Mouse (Mus musculus) gastrocnemius, postnatal 10 days (tissue): ENCODE data around the gene Ube2r2. TPM values are rescaled to one million over a fixed set of nuclear protein-coding genes. Genes with fewer than 3 reads are reported as not detected.
A peak's percentile ranks its signal among the peaks of the same experiment; 100 is the strongest.

Experiments
- DNase-seq: peaks from one replicate; pipeline ENCODE4 v3.0.0; 2021; ENCODE audit warnings: mixed read lengths
- long read RNA-seq, 2 experiments: library from polyadenylated mRNA; stranded (forward); transcript quantifications; one replicate each; pipeline ENCODE4 v2.0.0; 2021
- total RNA-seq, 2 experiments: library from RNA; stranded (reverse); gene quantifications; 2 replicates each; pipeline ENCODE4 v1.2.3; 2021

The Ube2r2 gene
- 10 to 100 TPM; 85.3 to 85.8 TPM for total RNA-seq
- long read RNA-seq, experiment 1, transcript Ube2r2-201 (5 exons, 3,600 nt), result major isoform, 104 of 110 reads
- long read RNA-seq, experiment 1, partial matches to known transcripts, result 0 of 110 reads
- long read RNA-seq, experiment 1, other reads (novel, unspliced or antisense), result 6 of 110 reads
- long read RNA-seq, experiment 2, transcript Ube2r2-201 (5 exons, 3,600 nt), result major isoform, 110 of 118 reads
- long read RNA-seq, experiment 2, partial matches to known transcripts, result 1 of 118 reads
- long read RNA-seq, experiment 2, other reads (novel, unspliced or antisense), result 4 of 118 reads

DNA sequence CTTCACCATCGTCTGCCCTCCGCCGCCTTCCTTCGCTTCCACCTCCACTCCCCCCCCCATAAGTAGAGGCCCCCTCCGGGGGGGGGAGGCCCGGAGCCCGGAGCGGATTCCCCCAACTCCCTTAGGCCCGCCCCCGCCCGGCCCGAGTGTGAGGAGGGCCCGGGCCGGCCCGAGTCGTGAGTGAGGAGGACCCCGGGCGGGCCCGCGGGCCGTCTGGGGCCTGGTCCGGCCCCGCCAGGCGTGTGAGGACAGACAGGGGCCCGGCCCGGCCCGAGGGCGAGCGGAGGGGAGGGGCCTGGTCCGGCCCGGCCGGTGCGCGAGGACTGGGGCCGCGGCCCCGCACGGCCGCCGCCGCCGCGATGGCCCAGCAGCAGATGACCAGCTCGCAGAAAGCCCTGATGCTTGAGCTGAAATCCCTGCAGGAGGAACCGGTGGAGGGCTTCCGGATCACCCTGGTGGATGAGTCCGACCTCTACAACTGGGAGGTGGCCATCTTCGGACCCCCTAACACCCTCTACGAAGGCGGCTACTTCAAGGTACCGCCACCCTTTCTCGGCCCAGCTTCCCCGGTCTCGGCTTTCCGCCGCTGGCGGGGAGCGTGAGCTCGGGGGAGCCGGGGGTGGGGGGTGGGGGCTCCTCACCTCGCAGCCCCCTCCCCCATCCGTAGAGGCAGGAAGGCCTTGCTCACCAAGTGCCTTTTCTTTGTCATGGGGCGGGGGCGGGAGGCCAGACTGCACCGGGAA, at the start of gene Ube2r2:
Gene Ube2r2, plus strand, starts transcription at position 33 of the 743 bp plus-strand sequence.
- peak; percentile 71 for DNase-seq

DNA sequence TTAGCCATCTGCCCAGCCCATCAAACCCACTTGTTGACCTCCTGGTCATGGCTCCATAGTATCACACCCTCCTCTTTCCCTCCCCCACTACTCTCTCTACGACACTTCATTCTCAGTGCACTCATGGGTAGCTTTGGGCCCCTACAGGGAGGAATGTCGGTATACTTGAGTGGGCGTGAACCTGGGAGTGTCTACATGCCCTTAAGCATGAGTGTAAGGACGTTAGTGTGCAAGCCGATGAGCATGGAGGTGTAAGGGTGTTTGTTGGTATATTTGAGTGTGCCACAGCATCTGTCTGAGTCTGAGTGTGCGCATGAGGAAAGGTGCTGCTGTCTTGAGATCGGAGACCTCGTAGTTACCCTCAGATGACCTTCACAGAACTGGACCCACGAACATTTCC, 48.6 kb upstream of the Ube2r2 start:
- no peak for DNase-seq

DNA sequence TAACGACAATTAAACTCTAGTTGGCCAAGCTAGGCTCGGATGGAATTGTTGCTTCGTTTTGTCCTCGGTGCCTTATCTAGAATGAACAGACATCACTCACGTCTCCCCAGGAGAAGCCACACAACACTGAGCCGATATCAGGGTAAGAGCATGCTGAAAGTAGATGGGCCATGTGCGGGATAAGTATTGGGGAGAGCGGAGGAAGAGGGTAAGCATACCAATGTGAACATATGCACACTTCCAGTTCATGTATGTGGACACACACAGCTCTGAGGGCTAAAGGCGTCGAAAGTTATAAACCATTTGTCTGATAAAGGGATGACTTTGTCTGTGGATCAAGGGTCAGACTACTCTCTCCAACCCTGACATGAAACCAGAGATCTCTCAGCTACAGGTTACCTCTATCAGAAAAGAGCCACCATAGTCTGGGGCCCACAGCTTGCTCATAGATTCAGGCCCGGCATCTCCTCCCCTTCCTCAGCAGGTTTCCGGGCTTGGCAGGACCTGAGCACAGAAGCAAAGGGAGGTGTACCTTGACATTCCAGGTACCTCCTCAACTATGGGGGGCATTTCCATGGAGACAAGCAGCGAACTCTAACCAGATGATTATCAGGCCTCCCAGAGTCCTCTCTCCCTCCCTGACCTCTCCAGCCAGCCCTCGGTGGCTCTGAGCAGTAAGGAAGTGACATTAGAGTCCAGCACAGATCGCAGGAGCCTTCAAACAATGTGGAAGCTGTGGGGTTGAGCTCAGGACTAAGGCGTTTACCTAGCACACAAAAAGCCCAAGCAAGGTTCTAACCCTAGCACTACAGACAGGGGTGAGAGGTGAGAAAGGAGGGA, 47.9 kb upstream of the Ube2r2 start:
- no peak for DNase-seq

DNA sequence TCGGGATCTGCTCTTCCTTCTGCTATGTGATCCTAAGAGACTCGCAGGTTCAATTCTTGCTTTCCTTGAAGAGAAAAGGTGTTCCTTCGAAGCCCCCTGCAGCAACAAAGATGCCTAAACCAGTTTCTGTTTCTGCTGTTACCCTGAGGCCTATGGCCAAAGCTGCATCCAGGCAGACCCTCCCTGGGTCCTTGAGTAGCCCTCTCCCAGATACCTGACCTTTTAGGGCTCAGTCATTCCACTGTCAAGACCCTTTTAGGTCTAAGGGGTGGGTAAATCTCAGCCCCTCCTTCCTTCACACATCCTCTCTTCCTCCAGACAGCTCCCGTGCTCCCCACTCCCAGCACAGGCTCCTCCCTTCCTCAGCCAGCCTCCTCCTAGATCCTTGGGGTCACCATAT, 46.4 kb upstream of the Ube2r2 start:
- DNase-seq, result no peak

DNA sequence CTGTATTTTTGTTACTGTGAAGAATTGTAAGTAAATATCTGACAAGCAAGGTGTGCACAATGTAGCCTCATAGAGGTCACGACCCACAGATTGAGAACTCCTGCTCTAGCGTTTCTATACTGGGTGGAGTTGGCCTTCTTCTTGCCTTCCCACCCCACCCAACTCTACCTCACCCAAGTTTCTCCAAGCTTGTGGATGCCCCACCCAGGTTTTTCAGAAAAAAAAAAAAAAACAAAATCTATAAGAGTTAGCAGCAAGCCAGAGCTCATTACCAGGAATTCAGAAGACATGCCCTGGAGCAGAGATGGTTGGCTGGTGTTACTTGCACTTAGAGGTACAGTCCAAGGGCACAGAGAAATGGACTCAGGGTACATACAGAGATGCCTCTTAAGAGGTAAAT, 45.8 kb upstream of the Ube2r2 start:
- no peak for DNase-seq

DNA sequence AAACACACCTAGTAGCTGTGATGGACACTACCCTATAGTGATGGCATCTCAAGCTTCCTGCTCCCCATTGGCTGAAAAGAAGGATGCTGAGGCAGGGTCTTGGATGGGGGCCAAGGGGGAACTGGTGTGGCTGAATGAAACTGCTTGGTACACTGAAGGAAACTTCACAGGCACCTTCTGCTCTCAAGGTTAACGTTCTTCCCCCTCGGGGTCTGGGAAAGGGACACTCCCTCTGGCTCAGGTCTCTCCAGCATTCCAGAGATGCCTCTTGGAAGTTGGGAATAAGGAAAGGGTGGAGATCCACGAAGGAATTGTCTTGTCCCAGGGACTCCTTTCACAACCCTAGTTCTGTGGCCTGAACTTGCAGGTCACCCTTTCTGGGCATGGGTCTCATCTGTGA, 44.2 kb upstream of the Ube2r2 start:
- DNase-seq, result no peak

DNA sequence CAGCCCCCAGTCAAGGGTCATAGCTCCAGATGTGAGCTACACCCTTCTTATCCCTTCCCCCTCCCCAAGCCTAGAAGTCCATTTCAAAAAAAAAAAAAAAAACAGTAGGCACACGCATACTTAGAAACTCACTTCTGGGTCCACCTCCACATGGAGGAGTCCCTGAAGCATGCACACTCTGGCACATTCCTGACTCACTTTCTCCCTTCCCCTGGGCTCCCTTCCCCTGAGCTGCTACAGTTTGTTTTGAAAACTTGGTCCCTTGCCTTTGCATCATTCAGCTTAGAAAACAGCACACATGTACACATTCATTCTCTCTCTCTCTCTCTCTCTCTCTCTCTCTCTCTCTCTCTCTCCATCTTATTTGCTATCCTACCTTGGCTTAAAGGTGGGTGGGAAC, 42.6 kb upstream of the Ube2r2 start:
- DNase-seq, result no peak

DNA sequence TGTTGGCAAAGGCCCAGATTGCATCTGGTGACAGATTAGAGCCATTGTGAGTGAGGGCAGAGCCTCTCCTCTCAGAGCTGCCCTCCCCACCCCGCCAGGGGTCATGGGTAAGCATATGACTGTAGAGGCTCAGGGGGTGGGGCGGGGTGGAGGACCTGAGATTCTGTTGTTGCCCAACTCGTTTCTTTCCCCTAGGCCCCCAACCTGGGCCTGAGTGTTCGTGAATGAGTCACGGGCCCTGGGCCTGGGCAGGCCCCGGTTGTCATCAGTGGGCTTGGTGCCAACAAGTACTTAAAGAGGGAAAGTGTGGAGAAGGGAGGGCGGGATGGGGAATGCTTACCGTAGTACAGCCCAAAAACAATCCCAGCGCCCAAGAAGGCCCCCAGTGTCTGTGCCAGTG, 41.2 kb upstream of the Ube2r2 start:
- no peak for DNase-seq

DNA sequence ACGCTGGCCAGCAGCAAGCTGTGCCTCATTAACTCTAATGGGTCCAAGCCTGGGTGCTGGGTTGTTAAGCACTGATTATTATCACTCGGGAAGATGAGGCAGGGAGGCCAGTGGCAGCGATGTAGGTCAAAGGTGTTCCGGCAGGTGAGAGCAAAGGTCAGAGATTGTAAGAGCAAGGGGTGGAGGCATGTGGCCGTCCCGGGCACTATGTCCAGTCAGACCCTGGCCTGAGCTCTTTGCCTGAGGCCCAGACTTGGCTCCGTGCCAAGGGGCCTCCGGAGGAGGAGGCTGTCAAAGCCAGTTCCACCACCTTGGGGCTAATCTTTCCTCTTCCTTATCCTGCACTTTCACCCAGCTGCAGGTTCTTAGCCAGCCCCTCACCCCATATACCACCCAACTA, 39.4 kb upstream of the Ube2r2 start:
- no peak for DNase-seq

DNA sequence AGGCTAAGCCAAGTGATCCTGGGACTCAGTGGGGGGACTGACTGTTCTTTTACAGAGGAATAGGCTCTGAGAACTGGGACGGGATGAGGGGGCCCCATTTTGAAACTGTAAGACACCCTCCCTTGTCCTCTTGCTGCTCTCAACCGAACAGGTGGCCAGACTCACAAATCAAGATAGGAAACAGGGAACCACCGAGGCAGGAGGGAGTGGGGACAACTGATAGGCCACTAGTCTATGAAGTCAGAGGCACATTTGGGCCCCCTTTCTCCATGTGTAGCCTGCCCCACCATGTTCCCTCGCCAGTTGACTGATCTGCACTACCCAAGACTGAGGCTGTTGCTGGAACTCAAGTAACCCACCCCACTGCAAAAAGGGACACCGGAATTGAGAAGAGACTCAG, 38.7 kb upstream of the Ube2r2 start:
- no peak for DNase-seq

DNA sequence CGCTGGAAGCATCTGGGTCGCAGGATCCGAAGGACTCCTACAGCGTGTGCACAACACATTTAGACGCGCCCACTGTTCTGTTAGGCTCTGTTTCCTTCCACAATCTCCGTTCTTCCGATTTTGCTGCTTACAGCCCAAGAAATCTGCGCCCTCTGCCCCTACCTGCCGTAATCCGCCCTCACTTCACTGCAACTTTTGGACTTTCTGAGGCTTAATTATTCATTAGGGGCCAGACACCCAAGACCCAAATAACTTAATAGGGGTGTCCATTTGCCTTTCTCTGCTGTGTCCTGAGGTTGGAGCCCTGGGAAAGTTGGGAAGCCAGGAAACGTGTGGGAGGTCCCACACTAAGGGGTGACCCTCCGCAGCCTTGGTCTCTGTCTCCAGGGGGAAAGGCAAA, 38.2 kb upstream of the Ube2r2 start:
- DNase-seq, result no peak

DNA sequence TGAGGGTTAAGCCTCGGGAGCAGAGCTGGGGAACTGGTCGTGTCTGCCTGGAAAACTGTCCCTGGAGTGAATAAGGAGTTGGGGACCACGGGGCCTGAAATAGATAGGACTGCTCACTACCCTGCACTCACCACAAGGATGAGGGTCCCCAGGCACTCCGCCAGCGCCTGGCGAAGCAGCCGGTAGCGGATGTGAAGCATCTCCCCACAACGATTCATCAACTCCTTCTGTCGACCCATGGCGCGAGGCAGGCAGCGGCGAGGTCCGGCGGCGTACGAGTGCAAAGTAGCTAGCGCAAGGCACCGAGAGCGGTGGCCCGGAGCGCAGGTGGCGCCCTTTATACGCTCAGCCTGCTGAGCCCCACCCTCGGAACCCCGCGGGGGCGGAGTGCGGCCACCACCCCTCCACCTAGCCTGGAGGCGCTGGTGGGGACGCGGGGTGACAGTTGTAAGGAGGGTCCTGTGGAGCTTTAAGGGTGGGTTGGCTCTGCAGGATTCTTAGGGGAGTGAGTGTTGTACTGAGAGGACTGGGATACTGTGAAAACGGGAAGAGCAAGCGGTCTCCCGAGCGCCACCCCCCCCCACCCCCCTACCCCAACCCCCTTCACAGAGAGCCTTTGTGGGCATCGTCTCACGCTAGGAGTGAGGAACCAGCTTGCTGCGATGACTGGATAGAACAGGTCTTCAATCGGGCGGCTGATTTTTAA, 37.5 kb upstream of the Ube2r2 start, which contains the start of gene Aqp3:
Gene Aqp3, minus strand, starts transcription at position 313 of the 706 bp plus-strand sequence.
- peak; percentile 34 for DNase-seq

DNA sequence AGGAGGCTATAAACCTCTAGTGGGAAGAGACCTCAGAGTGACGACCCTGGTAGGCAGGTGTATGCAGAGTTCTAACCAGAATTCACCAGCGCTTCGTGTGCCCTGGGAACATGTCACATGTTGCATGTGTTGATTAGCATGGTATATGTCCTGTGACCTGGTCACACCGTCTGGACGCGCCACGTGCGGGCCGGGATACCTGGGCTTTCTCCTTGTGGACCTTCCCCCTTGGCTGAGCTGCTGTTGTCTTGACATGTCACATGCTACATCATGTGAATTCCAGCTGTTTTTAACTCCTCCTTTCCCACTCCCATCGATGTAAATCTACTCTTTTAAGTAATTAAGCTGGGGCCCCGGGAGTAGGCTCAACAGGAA, 37.0 kb upstream of the Ube2r2 start:
- DNase-seq, result no peak

DNA sequence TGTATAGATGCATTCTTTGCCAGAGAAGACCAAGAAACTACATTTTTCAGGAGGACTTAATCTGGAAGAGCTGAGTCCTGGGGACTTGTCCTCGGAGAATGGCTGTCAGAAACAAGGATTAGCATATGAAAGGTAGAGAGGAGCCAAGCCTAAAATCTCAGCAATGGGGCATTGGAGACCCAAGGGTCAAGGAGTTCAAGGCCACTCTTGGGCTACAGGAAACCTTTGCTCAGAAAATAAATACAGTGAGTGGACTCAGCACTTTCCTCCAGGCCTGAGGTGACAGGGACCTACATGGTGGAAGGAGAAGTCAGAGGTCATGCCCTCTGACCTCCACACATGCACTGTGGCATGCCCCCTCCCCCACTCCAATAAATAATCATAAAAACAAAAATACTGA, 34.6 kb upstream of the Ube2r2 start:
- no peak for DNase-seq

DNA sequence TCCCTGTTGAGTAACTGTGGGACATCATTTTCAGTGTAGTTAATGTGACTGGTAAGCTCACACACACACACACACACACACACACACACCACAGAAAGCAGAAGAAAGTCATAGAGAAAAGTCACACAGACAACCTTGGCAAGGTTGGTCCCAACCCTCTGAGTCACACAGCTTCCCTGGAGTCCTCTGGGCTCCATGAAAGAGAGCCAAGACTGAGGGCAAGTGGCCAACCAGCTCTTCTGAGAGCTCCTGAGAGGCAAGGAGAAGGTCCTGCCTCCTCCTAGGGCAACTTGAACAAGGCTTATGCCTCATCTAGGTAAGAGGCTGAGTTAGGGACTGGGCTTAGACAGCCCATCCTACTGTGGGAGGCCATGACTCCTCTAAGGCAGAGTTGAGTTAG, 32.6 kb upstream of the Ube2r2 start:
- no peak for DNase-seq

DNA sequence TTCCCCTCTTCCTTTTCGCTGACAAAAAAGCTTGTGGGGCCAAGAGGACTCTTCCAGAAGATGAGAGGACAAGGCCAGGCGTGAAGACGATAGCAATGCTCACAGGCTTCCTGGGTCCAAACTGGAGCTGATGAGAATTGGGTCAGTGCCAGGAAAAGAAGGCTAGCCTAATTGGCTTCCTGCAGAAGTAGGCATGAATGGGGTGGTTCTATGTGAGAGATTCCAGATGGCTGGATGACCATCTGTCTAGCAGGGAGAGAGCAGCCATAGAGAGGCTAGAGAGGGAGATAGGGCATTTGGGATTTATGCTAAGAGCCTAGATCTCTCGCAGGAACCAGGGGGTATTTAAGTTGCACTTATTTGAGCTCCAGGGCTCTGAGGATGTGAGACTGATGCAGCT, 28.1 kb upstream of the Ube2r2 start:
- DNase-seq, result no peak

DNA sequence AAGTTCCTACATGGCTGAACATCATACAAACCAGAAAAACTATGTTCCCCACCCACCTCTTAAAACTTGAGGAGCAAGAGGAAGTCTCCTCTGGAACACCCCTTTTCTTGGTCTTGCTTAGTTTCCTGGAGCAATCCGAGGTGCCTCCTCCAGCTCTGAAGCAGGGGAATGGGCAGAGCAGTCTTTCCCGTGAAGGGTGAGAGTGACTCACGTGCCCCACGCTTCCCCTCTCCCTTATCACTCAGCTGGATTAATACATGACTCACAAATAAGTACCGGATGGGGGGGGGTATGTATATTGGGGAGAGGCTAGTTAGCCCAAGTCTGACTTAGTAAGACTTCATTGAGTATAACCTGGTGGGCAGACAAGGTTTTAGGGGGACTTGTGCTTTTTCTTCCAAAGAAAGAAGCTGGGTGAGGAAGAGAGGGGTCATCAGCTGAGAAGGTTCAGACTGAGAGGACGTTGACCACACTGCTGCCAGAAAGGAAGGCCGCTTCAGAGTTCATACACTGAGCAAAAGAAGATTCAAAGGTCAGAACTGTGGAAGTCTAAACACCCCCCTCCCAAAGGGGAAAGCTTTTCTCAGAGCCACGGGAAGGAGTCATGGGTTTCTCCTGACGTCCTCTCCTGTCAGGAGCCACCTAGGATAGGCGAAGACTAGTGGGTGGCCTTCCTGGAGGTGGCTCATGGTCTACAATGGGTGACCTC, 26.7 kb upstream of the Ube2r2 start:
- no peak for DNase-seq

DNA sequence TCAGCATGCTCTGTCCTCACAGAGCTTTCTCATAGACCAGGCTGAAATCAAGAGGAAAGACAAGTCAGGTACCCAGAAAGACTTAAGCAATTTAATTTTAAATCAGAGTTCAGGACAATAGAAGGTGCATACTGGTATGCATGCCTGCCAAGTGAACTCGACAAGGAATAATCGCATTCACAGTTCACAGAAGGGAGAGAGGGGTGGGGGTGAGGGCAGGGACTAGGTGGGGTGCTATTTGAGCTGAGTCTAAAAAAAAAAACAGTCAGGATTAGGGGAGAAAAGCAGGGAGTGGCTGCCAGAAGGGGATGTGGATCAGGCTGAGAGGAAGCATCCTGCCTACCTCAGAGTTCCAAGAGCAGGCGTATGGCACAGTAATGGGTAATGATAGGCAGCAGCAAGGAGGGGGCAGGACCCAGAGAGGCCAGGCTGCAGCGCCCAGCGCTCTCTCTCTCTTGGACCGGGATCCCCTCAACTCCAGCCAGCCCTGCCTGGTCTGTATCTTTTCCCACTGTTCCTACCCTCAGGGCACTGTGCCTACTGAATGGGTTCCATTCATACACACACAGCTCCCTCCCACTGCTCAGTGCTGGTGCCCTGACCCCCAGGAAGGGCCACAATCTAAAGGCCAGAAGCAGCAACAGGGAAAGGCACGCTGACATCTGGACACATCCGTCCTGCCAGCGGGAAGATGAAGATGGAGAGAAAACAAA, 21.0 kb upstream of the Ube2r2 start:
- no peak for DNase-seq

DNA sequence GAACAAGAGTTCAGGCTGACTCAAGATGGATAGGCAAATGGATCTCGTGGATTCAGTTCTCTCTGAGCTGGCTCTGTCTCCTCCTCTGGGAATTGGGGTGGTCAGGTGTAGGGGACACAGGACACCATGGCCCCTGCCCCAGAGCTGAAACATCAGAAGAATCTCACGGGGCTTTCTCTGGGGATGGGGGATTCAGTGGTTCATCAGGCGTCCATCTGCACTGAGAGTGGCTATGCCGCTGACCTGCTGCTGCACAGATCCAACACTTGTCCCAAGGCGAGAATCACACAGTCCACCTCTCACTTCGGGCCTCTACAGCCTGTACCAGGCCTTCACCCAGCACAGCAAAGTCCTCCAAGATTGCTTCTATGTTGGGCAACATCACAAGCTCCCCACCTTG, 20.5 kb upstream of the Ube2r2 start:
- DNase-seq, result no peak

DNA sequence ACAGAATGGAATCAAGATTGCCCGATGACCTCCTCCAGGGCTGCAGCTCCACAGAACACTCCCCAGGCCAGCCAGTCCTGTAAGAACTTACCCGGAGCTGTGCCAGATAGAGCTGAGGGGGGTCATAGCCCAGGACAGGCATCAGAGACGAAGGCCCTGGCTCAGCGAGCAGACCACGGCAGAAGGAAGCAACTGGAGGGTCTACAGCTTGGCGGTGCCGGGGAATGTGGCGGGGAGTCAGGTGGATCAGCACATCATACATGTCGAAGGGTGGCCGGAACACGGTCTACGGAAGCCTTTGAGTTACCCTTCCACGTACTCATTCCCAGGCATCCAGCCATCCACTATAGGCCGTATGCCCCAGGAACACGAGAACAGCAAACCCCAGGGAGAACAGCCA, 19.8 kb upstream of the Ube2r2 start:
- DNase-seq, result no peak

DNA sequence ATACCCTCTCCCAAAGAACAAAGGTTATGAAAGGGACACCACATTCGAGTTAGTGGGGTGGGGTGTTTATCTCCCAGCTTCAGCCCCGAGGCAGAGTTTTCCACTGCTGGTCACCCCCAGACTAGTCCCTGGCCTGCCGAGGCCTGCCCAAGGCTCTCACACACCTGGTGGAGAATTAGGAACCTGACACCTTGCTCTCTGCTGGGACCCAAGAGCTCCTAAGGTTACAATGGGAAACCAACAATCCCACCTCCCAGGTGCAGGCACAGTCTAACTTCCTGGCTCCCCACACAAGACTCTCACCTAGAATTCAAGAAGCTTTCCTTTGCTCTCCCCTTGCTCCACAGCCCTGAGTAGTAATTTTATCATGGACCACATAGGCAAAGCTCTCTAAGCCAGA, 18.7 kb upstream of the Ube2r2 start:
- no peak for DNase-seq
